Mouse (Mus musculus) 416B (cell line): Measurements from ENCODE around the gene Rexo1.

ENCODE experiments used
- DNase-seq: peaks from one replicate; pipeline ENCODE4 v3.0.0; 2011; ENCODE audit warnings: low read depth

The Rexo1 gene

GRCm38 (mm10) chr10:80584642-80585552 lies 23.5 kb upstream of the Rexo1 start:
- DNase-seq: no peak

DNA sequence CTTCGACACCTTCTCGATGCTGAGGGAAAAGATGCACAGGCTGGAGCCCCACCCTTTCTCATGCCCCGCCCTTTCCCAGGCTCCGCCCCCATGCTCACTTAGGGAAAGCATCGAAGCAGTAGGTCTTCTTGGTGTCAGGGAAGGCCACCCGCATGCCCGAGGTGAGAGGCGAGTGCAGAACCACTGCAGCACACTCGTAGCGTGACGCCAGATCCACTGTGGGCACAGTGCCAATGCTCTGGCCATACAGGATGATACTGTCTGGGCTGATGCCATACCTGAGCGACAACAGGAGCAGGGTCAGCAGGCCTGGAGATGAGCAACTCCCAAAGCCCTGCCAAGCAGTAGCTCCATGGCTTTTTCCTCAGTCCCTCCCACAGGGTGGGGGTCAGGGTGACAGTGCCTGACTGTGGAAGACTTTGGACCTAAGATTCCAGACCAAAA lies 22.7 kb upstream of the Rexo1 start:
- DNase-seq: no peak

- DNase-seq: no peak
These were observed 21.7 kb upstream of the Rexo1 start for GRCm38 (mm10) chr10:80583047-80583446.

GRCm38 (mm10) chr10:80578911-80579310 lies 17.6 kb upstream of the Rexo1 start:
- DNase-seq: peak; percentile 97

DNA sequence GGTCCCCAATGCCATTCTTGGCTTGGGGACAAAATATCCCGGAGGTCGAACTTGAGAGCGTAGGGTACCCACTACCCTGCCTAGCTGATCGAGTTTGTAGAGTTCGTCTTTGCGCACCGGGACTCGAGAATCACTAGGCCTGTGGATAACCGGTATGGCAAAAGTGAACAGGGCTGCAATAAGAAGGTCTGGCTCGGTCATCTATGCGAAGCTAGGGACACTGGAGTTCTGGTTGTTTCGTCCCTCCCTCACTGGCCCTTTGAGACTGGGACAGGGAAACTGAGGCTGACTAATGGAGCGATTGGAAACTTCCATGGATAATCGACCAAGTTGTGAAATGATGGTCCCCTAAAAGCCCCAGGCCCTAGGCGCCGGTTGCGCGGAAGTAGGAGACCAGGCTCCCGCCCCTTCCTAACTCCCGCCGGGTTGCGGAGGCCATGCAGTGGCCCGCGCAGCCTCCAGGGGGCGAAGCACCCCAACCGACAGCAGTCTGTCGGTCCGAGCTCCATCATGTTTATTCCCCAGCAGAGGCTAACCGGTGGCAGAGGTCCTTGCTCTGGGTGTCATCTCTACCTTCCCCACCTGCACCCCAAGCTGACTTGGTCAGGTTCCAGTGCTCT lies 16.9 kb upstream of the Rexo1 start:
- DNase-seq: peak; percentile 93

- DNase-seq: peak; percentile 98
These were observed 16.1 kb upstream of the Rexo1 start, which contains the start of gene Klf16 for GRCm38 (mm10) chr10:80577195-80578130. TSS of gene Klf16 (minus strand) at chr10:80577321.

DNA sequence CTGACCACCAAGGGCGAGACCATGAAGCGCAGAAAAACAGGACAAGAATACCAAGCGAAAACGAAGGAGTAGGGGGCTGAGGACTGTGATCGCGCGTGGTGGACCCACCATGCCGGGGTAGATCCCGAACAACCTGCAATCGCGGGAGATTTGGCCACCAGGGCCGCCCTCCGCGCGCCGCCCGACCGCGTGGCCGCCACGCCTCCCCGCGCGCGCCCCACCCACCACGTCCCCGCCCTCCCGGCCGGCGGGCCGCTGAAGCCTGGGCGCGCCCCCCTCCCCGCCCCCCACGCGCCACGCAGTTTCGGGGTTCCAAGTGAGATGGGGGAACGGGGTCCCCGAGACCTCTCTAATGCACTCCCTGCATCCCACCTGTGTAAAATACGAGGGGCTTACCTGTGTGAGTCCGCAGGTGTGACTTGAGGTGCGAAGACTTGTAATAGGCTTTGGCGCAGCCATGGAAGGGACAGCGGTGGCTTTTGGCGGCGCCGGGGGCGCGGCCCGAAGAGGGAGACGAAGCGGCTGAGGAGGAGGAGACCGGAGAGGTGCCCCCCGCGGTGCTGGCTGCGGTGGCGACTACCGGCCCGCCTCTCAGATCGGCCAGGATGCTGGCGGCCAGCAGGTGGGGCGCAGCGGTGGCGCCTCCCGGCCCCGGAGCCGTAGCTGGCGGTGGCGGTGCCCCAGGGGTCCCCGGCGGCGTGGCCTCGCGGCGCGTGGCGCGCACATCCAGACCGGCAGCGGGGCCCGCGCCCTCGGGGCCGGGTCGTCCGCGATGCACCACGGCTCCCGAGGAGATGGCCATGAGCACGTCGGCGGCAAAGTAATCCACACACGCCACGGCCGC lies 15.2 kb upstream of the Rexo1 start:
- peak; percentile 56 for DNase-seq

- no peak for DNase-seq
These were observed 14.6 kb upstream of the Rexo1 start for GRCm38 (mm10) chr10:80575925-80576324.

- no peak for DNase-seq
These were observed 13.5 kb upstream of the Rexo1 start for GRCm38 (mm10) chr10:80574896-80575295.

- no peak for DNase-seq
These were observed 12.6 kb upstream of the Rexo1 start for GRCm38 (mm10) chr10:80573944-80574343.

- DNase-seq: no peak
These were observed 11.1 kb upstream of the Rexo1 start for GRCm38 (mm10) chr10:80572477-80572876.

DNA sequence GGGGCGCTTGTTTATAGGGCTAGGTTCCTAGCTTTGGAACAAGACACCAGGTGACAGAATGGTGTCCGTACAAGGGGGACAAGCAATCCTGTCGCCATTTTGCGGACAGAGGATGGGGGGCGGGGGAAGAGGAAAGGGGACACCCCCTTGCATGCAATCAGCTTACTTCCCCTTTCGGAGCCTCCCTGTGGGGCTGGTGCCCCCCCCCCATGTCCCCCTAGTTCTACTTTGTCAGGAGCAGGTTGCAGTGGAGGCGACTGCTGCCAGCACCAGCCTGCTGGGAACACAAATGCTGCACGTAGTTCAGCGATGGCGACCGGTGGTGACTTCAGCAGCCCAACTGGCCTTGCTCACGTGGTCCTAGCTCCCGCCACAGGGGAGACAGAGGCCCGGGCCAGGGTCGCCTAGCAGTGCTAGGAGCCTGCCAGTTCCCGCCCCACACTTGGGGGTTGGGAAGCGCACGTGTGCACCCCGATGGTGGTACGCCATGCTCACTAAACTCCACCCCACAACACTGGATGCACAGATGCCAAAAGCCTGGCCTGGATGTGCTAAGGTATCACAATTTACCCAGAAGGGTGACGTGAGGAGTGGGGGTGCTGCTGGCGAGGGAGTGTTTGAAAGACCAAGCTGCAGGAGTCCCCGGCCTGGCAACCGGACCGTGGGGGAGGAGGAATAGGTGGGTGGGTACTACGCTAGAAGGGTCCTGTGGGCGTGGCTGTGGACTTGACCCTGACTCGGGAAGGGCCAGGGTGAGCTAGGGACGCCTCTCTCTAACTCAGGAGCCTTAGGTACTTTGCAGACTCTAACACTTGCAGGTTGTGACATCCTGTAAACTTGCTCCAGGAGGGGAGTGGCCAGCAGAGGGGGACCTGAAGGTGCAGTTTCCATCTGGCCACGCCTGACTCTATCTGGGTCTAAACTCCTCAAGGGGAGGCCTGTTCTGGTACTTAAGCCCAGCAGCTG lies 9.8 kb upstream of the Rexo1 start:
- no peak for DNase-seq

GRCm38 (mm10) chr10:80570419-80570818 lies 9.1 kb upstream of the Rexo1 start:
- DNase-seq: no peak

DNA sequence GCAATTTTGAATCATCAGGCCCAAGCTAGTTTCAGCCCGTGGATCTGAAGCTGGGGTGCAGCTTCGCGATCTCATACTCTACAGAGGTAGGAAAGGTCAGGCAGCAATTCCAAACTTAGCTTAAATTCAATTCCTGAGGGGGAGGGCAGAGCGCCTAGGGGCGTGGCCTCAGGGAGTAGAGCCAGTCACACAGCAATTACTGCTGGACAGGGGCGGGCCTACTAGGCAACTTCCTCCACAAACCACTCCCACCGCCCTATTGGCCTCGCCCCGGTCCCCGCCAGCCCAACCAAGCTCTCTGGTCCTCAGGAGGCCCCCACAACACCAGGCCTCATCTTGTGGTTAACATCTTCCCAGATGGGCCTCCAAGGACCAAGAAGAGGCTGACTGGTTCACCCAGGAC lies 8.3 kb upstream of the Rexo1 start:
- DNase-seq: peak; percentile 85

DNA sequence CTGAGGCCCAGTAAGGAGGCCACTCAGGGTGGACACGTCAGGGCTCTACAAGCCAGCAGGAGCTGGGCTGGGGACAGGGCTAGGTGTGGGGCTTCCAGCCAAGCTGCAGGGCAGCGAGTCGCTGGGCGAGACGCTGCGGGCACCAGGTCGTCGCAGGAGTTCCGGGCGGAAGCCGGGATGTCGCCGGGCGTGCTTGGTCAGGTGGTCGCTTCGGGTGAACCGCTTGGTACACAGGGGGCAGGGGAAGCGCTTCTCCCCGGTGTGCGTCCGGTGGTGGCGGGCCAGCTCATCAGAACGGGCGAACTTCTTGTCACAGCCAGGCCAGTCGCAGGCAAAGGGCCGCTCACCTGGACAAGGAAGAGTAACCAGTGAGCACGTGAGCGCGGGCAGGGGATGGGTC lies 7.5 kb upstream of the Rexo1 start:
- no peak for DNase-seq

DNA sequence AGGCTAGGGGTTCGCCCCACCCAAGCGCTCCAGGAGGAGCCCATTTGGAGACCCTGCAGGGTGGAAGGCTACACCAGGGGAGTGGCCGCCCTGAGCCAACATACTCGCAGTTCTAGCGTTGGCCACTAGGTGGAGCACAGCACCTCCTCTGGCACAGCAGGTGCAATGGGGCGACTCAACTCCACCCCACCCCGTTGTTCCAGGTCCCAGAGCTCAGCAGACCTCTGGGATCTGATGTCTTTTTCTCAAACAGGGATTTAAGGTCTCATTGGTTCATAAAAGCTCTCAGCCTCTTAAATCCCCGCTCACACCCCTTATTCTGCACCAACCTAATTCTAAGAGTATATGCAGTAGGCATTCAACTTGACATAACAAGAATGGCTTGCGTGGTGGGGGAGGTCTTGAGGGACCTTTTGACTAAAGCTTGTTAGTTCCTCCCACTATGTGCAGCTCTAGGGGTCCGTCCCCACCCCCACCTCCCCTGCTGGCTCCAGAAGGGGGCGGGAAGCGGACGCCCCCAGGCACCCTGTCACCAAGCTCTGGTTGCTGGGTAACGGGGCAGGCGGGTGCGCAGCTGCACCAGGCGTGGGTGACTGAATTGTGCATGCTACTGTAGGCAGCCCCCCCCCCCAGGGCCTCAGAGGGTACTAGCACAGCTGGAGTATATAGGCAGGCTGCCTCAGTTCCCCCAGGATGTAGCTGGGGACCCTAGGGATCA lies 5.2 kb upstream of the Rexo1 start:
- peak; percentile 73 for DNase-seq

DNA sequence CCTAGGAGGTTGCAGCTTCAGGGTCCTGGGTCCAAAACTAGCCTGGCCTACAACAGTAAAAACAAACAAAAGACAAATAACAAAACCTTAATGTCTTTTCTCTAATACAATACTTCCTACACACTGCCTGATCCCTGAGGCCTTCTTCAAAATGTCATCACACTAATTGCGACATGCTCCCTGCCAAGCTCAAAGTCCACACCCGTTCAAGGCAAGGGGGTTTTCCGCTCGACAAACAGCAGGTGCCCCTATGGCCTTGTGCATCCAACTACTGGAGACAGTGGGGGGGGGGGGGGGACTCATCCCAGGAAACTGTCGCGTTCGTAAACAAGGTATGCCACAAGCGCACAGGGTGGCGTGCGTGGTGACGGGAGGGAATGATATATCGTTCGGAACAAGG lies 739 bp downstream of the Rexo1 start:
- DNase-seq: peak; percentile 49

DNA sequence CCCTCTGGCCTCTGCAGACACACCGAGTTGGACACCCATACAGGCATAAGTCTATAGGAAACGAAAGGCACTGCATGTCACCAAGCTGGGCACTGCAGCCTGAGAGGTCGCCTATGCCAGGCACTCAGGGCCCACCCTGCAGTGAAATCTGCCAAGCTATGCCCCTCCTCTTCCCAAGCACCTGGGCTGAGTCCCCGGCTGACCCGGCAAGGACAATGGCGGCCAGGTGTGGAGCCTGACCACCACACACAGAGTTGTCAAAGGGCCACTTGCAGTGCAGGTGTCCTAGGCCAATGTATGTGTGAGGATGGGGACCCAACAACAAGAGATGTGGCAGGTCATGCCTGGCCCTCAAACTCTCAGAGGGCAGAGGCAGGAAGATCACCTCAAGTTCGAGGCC lies 1.9 kb downstream of the Rexo1 start:
- no peak for DNase-seq

- DNase-seq: peak; percentile 63
These were observed 3.9 kb downstream of the Rexo1 start for GRCm38 (mm10) chr10:80557346-80557965.
